Mouse (Mus musculus): ENCODE results near the gene Actr8.
A peak's percentile ranks its signal among the peaks of the same experiment; 100 is the strongest.

Gene Actr8

DNA sequence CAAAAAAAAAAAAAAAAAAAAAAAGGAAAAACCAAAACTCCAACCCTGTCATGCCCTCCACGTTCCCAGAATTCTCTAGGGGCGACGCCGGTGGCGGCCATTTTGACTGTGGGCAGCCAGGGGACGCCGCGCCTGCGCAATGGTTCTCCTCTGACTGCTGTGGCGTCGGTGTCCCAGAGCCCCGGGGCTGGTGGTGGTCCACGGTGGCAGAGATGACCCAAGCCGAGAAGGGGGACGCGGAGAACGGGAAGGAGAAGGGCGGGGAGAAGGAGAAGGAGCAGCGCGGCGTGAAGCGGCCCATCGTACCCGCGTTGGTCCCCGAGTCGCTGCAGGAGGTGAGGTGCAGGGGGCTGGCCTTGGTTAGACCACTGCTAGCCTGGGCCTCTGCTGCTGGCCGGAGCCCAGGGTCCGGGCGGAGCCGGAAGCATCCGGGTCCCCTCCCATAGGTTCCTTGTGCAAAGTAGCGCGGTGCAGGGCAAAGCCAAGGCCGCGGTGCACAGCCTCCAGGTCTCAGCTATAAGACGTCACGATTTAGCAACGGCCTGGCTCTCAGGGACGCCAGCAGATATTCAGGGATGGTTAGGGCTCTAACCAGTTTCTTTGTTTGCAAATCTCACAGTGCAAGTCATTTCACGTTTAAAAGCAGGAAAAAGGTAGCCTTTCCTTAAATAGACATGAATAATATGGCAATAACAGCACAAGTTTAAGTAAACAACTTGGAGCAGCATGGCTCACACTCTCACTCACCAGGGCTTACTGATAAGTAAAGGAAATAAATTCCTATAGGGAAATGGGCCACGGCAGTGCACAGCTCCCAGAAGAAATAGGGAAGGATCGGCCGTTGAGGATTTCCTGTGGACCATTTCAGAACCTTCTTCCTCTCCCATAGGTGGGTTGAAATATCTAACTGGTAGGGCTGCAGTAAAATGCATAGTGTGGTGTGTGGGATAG, at the start of gene Actr8:
Gene Actr8 (plus strand): TSS at position 84 of the 951 bp plus-strand sequence.
- DNase-seq (ENCODE audit: low spot score): peak; percentile 77

DNA sequence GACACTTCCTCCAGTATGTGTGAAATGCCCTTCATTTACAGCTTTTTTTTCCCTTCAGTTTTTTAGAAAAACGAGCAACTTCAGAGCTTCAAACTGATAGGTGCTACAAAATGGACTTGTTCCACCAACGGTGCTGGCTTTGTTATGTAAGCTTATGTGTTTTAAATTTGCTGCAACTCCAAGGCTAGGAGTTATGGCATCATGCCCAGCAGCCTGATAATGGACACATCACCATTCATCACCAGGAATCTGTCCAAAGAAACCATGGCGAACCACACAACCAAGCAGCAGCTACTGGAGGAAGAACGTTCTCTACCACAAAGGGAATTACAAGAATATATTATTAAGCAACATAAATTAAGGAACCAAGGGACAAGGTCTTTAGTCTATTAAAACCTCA, 49.2 kb upstream of the Actr8 start:
- no peak for DNase-seq (ENCODE audit: low spot score)

DNA sequence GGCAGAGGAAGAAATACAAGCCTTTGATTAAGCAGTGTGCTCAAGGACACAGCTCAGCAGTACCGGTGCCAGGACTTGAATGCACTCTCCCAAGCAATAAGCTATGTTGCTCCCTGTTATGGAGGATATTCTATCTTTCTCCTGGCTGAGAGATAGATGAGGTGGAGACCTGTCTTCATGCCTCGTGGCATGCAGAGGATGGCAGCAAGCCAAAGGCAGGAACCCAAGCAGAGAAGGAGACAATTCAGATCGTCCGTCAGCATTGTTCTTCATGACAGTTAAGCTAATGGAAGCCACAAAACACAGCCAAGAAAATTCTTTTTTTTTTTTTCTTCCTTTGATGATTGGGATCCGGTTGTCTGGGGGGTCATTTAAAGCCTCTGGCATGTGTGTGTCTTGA, 42.6 kb upstream of the Actr8 start:
- no peak for DNase-seq (ENCODE audit: low spot score)

DNA sequence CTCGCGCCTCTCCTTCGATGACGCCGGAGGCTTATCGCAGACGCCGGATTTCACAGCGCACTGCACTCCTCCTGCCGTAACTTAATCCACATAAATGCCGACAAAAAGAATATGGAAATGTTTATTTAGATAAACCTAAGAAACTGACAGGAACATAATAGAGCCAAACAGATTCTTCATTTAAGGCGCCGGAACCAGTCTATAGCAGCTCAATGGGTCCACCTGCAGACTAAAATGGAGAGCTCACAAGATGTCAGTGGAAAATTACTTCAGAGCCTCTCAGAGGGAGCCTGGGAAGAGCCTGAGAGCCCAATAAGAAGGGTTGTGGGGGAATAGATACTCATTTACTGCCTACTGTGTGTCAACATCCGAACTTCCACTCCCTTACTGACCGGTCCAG, 40.7 kb upstream of the Actr8 start:
- DNase-seq (ENCODE audit: low spot score): no peak

DNA sequence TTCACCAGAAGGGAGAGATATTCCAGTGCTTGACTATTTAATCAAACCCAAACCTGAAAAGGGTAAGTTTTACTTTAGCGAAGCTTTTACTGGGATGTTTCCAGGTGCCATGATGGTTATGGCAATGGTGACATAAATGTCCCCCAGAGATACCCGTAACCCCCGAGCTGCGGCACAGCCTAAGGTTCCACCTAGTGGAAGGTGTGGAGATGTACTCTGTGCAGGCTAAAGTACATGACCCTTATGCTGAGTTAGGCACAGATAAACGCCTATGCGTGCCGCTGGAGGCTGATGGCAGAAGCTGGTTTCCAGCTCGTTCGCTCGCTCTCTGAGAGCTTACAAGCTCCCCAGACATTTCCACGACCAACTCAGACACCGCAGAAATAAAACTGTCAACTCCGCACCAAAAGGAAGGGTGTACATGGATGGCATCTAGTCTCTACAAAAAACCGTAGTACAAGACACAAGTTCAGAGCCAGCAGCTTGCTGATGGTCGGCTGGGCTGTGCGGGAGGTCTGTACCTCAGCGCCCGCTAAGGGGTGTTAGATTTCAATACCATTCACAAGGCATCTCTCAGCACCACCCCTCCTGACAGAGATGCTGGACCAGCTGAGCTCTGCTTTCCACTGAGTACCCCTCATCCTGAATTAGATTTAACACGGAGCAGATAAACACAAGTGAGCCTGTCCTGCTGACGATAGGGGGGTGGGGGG, 38.4 kb upstream of the Actr8 start:
- DNase-seq (ENCODE audit: low spot score): no peak

DNA sequence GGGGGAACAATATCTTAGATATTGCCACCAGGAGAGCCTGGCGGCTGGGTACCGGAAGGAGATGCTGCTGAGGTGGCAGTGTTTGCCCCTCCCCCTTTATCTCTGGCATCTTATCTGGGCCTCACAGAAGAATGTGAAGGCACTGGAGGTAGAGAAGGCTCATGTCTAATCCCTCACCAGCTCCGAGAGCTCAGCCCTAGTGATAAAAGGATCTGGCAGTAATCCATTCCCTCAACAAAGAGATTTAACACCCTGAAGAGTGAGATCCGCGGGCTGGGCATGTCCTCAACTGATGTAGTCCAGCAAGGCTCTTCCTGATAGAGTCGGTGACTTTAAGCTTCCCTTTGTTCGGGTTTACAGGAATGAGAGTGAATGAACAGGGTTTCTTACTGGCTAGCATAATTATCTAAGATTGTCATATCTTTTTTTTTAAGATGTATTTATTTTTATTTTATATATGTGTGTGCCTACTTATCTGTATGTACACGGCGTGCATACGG, 37.8 kb upstream of the Actr8 start:
- DNase-seq (ENCODE audit: low spot score): no peak

DNA sequence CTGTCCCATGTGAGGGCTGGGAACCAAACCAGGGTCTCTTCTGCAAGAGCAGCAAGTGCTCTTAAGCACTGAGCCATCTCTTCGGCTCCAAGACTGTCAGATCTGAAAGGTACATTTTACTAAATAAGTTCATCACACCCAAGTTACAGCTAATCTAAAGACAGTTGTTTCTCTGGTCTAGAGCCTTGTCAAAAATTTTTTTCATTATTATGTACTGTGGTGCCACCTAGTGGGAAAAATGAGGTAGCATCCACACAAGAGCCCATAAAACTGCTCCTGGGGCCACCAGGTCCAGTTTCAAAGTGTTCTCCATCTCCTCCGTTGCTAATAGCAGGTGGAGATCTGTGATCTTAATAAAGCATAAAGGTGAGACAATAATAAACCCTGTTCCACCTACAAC, 37.3 kb upstream of the Actr8 start:
- DNase-seq (ENCODE audit: low spot score): peak; percentile 16

DNA sequence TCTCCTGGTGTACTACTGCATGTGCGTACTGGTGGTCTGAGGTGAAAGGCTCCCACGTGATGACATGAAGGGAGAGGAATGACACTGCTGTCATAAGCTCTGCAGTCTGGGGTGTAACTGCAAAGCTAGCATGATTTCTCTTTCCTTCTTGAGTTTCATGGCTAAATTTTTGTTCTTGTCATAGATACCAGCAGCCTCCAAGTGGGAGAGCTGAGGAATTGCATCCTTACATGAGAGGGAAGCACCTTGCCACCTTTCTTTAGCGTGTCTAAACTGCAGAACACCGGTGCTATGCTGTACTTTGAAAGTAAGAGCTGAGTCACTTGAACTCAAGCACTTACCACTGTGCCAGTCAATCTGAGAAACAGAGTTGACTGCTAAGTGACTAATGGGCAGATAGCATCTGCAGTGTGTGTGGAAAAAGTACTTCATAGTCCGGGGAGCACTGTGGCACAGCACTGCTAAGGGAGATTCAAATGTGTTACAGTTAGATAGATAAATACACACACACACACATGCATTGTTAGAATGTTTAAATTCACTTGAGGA, 31.3 kb upstream of the Actr8 start:
- DNase-seq (ENCODE audit: low spot score): no peak

DNA sequence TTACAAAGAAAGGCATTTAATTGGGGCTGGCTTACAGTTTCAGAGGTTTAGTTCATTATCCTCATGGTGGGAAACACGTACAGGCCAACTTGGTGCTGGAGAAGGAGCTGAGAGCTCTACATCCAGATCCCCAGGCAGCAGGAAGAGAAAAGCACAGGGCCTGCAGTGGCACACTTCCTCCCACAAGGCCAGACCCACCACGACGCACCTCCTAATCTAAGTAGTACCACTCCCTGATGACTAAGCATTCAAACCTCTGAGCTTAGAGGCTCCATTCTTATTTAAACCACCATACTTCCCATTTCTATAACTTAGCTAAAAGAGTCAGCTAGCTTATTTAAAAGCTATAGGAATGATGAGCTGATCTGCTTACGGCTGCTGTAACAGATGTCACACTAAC, 27.3 kb upstream of the Actr8 start:
- DNase-seq (ENCODE audit: low spot score): no peak

DNA sequence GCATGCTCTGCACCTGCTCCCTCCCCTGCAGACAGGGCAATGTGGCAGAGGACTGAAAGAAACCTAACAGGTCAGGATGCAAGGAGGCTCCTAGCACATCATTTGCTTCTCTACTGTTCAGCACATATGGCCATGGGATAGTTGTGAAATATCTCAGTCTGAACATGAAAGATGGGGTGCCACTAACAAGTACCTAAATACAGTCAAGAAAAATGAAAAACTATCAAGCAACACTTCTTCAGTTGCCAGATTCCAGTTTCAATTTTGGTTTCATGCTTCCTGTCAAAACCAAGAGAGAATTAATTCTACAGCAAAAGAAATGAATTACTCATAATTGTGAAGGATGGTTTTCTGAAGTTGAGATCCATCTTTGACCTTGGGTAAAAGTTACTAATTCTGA, 20.7 kb upstream of the Actr8 start:
- no peak for DNase-seq (ENCODE audit: low spot score)

DNA sequence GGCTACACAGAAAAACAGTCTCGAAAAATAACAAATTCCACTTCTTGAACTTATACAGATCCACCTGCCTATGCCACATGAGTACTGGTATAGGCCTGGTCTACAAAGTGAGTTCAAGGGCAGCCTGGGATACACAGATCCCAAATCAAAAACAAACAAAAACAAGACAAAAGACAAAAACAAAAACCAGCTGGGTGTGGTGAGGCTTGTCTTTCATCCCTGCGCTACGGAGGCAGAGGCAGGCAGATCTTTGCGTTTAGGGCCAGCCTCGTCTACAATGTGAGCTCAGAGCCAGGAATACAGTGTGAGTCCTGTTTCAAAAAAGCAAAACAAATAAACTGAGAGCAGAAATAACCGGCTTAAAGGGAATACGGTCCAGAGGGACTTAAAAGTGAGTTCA, 10.5 kb upstream of the Actr8 start:
- DNase-seq (ENCODE audit: low spot score): peak; percentile 7

DNA sequence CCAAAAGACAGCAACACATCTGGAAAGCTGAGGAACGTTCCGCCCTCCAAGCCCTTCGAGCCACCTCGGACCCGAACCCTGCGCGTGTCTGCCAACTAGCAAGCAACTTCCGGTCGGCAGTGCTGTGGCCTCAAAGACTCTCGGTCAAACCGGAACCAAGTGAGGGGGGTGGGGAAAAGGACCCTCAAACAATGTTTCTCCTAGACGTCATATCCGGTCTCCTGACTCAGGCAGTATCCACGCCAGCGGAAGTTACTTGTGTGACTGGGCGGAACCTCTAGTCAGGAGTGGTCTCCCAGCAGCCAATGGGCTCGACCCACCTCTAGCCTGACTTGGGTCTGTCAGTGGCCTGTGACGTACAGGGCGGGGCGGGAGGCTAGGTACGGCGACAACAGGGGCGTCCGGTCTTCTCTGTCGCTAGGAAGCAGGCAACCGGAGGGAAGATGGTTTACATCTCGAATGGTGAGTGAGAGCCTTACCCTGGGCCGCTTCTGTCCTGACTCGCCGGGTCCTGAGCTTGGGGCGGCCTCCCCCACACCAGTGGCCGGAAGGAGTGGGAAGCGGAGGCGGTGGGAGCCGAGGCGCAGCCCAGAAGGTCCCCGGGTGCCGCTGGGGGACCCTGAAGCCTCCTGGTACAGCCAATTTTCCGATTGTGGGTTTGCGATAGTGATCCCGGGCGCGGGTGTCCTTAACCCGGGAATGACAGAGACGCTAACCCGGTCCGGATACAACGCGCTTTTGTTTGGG, 9.9 kb upstream of the Actr8 start, which contains the start of gene Selenok:
Gene Selenok (plus strand): TSS at position 234 of the 747 bp plus-strand sequence.
- DNase-seq (ENCODE audit: low spot score): peak; percentile 94

DNA sequence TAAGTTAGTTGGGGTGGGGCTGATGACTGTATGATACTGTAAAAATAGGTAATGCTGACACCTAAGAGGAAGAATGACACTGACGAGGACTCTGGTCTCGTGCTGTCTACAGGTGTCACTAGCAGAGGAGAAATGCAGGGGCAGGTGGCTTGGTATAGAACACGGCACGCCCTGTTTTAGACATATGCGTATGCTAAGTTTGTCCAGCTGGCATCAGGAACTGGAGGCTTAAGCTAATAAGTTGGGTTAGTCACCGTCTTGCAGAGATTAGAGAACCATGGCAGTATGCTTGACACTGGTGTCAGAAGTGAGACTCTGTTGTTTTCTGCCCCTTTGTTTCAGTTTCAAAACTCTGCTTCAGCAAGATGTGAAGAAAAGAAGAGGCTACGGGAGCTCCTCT, 6.7 kb upstream of the Actr8 start:
- DNase-seq (ENCODE audit: low spot score): no peak

DNA sequence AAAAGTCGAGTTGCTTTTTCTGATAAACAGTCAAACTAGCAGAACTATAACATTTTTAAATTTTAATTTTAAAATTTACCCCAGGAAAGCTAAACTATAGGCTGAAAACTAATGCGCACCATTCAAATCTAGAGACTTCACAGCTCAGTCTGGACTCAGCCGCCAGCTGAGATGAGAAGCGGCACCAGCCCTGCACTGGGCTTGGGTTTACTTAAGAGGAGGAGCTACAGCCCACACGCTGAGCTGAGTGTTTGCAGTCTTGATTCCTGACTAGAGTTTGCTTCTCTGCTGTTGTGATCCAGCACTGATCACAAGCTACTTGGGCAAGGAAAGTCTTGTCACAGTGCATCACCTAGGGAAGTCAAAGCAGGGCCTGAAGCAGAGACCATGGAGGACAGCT, 6.1 kb upstream of the Actr8 start:
- no peak for DNase-seq (ENCODE audit: low spot score)

DNA sequence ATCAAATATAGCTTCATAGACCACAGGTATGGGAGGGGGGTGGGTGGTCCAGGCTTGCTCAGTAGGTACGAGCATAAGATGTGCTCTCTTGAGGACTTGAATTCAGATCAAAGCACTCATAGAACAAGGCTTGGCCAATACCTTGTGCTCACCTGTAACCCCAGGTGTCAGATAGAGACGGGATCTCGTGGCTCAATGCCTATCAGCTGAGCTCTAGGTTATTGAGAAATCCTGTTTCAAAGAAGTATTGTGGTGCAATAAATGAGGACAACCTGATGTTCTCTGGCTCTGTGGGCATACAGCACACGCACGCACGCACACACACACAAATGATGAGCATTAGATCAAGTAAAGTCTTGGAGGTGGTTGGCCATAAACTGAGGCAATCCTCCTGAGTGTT, 1.2 kb upstream of the Actr8 start:
- no peak for DNase-seq (ENCODE audit: low spot score)

DNA sequence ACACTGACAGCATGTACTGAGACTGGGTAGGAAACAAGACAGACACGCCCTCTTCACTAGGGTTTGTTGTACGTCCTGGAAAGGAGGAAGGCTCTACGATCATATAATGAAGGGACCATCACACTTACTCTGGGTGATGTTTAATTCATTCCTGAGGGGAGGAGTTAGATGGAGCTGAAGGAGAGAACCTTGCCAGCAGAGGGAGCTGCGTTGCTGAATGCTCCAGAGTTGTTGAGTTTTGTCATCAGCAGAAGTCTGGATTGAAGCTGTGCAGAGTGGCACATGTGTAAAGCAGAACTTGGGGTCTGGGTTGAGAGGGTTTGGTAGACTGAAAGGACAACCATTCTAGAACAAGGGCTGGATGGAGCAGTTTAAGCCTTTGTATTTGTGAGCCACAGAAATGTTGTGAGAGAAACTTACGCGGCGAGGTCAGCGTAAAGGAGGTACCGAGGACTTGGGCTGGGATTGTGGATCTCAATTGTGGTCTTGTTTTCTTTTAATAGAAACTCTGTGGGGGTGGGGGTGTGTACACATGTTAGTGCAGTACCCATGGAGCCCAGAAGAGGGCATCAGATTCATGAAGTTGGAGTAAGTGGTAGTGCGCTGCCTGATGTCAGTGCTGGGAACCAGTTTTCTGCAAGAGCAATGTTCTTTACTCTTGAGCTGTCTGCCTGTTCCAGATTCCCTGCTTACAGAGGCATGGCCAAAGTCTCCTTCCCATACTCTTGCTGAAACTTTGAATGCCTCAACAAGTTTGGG, 2.5 kb downstream of the Actr8 start:
- peak; percentile 34 for DNase-seq (ENCODE audit: low spot score)

DNA sequence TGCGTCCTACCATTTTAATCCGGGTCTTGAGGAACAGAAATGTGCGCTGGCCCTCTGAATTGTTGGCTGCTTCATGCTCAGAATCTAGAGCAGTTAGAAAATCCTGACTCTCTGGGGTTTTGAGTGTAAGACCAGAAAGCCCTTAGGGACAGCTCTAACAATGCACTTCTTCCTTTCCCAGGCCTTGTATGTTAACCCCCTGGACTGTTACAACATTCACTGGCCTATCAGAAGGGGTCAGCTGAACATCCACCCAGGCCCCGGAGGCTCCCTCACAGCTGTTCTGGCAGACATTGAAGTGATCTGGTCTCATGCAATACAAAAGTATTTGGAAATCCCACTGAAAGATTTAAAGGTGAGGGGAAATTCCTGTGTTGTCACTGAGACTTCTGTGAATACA, 8.0 kb downstream of the Actr8 start:
- DNase-seq (ENCODE audit: low spot score): no peak

DNA sequence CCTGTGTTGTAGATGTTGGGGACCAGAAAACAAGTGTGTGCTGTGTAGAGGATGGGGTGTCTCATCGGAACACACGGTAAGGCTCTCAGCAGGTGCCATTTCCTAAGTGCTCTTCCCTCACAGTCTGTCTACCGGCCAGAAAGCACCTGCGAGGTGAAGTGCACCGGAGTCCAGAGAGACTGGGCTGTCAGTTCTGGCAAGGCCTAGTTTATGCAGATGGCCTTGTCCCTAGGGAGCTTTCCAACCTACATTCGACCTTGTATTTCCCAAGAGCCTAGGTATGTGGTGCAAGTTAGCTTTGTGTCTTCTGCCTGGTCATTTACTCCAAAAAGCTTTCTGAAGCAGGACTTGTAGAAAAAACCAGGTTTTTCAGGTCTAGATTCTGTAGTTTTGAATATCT, 9.1 kb downstream of the Actr8 start:
- no peak for DNase-seq (ENCODE audit: low spot score)

DNA sequence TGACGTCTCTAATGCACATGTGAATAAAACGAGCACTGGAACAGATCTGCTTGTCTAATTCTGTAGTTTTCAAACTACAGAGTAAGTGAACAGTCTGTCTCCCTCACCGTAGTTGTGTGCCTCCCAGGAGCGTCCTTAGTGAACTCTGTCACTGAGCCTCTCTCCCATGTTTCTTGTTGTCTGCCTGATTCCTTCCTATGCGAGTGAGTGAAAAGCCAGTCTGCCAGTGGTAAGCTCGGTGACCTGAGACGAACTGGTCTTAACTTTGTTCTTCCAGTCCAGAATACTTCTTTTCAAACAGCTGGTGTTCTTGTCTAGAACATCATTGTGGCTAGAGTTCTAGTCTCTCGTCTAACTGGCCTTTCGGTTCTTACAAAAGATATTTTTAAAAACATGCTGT, 9.6 kb downstream of the Actr8 start:
- DNase-seq (ENCODE audit: low spot score): no peak

DNA sequence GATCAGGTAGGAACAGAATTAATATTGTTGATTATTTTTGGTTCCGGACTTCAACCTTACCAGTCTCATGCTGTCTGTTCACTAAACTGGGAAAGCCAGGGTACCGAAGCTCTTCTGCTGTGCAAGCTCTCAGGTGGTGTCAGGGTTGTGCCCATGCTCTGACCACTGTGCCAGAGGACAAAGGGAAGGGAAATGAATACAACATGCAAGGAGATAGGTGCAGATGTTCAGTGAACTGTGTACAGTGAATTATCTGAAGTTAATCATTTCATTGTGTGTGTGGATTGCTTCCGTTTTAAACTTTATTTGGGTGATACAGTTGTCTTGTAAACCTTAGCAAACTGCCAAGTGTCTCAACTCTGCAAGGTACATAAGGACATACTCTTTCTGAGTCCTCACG, 10.2 kb downstream of the Actr8 start:
- DNase-seq (ENCODE audit: low spot score): no peak

DNA sequence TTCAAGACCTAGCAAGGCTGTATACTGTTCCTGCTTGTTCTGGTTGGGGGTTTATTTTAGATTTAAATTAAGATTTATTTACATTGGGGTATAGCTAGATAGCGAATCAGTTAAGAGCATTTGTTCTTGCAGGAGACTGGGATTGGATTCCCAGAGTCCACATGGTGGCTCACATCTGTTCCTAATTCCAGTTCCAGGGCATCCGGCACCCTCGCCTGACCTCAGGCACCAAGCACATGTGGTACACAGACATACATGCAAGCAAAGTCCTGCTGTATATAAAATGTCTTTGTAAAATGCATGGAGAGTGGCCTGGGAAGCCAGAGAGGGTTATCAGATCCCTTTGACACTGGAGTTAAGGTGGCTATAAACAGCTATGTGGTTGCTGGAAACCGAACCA, 16.8 kb downstream of the Actr8 start:
- DNase-seq (ENCODE audit: low spot score): no peak
